Mouse (Mus musculus): ENCODE results near the gene Adi1.

GRCm38 (mm10) chr12:28694776-28695175 lies 19.7 kb downstream of the Adi1 start:
- TF ChIP-seq CTCF (IDR thresholded peaks at IDR 0.05; ENCODE audit: extremely low read depth, insufficient read depth, low read length) (no peak), POLR2A (IDR thresholded peaks at IDR 0.05; ENCODE audit: extremely low read depth, insufficient read depth, low read length) (no peak)

Data from cortical plate, adult 2 months (tissue).